Mouse (Mus musculus) thymus, adult 2 months (tissue): ENCODE measurements around the gene Tmem198b. TPM values are rescaled to one million over a fixed set of nuclear protein-coding genes. Genes with fewer than 3 reads are reported as not detected.

Experiments used
- DNase-seq: peaks from one replicate; pipeline ENCODE4 v3.0.0; 2021
- H3K27ac ChIP-seq: fragments of 200-500 bp; 2 replicates; pipeline ENCODE4 v1.5.1; 2012; ENCODE audit warnings: low read length, control low read depth; ENCODE audit not compliant: control insufficient read depth, insufficient read depth
- H3K27me3 ChIP-seq: fragments of 200-500 bp; 2 replicates; pipeline ENCODE4 v1.6.1; 2012; ENCODE audit warnings: mild to moderate bottlenecking, low read length, moderate library complexity, mixed read lengths; ENCODE audit not compliant: control insufficient read depth, insufficient read depth
- H3K36me3 ChIP-seq: fragments of 200-500 bp; 2 replicates; pipeline ENCODE4 v1.6.1; 2012; ENCODE audit warnings: mild to moderate bottlenecking, low read length, moderate library complexity; ENCODE audit not compliant: control insufficient read depth, insufficient read depth
- H3K4me1 ChIP-seq: fragments of 200-500 bp; replicated peaks from 2 replicates; pipeline ENCODE4 v1.6.1; 2012; ENCODE audit warnings: low read length; ENCODE audit not compliant: control insufficient read depth, insufficient read depth
- H3K4me3 ChIP-seq: fragments of 200-500 bp; 2 replicates; pipeline ENCODE4 v1.5.1; 2012; ENCODE audit warnings: mild to moderate bottlenecking, low read length, control low read depth, moderate library complexity; ENCODE audit not compliant: control insufficient read depth, insufficient read depth
- CTCF ChIP-seq: fragments of 200-500 bp; IDR thresholded peaks from 2 replicates; pipeline ENCODE4 v1.5.1; 2012; ENCODE audit warnings: mild to moderate bottlenecking, control low read depth, low read length, moderate library complexity, borderline replicate concordance; ENCODE audit not compliant: control insufficient read depth, poor library complexity, insufficient read depth; ENCODE audit errors: extremely low read depth
- POLR2A ChIP-seq: fragments of 200-500 bp; IDR thresholded peaks from 2 replicates; pipeline ENCODE4 v1.6.1; 2012; ENCODE audit warnings: mild to moderate bottlenecking, low read length, control low read depth, moderate library complexity; ENCODE audit not compliant: control insufficient read depth, poor library complexity, insufficient read depth; ENCODE audit errors: extremely low read depth
- whole genome bisulfite sequencing: fragments of 180-500 bp; shearing (Covaris S2); methylation state at CpG from one replicate; pipeline ENCODE4 v1.1.7; 2018; 5-methylcytosine and 5-hydroxymethylcytosine counted together
- polyA plus RNA-seq: library from polyadenylated mRNA; depleted of rRNA; stranded (reverse); fragments of >200 nt; gene quantifications from 2 replicates; pipeline ENCODE4 v1.2.3, GENCODE M21; 2012

Gene Tmem198b
- polyA plus RNA-seq, 1 experiment: 20.5 TPM

- peaks cover 38% of the 10 kb centered on the region for H3K36me3 ChIP-seq
- peaks cover 6% of the 10 kb centered on the region for H3K4me1 ChIP-seq
- TF ChIP-seq POLR2A (no peak), CTCF (no peak)
- DNase-seq: no peak
- H3K27ac ChIP-seq: no peak overlapping the region
- over 99% methylated on average over 4 of the region's 4 CpGs for WGBS
- H3K27me3 ChIP-seq: no peaks in the 10 kb centered on the region
- no peak overlapping the region for H3K4me3 ChIP-seq
Measured at GRCm38 (mm10) chr10:128820217-128820616, 16.0 kb upstream of the Tmem198b start.

- Histone ChIP-seq H3K36me3 (peaks cover 53% of the 10 kb centered on the region), H3K4me1 (peaks cover 6% of the 10 kb centered on the region), H3K27ac (no peak within 1 kb of the TSS), H3K27me3 (no peaks in the 10 kb centered on the region), H3K4me3 (no peak within 1 kb of the TSS)
- 94% methylated on average over 13 of the region's 13 CpGs for WGBS
- DNase-seq: no peak
- TF ChIP-seq CTCF (no peak), POLR2A (no peak)
Measured at GRCm38 (mm10) chr10:128817033-128817432, 12.9 kb upstream of the Tmem198b start, which contains the start of gene Sarnp. Sarnp (plus strand) TSS chr10:128817333.

GRCm38 (mm10) chr10:128807018-128807417, 2.8 kb upstream of the Tmem198b start:
- H3K27me3 ChIP-seq: no peaks in the 10 kb centered on the region
- TF ChIP-seq POLR2A (no peak), CTCF (no peak)
- H3K4me1 ChIP-seq: peaks cover 30% of the 10 kb centered on the region
- no peak for DNase-seq
- no peaks in the 10 kb centered on the region for H3K36me3 ChIP-seq
- 0 out of 2 replicates have a peak overlapping the region, but pooled peaks have one; percentile 3 for H3K4me3 ChIP-seq
- 95% methylated on average over 8 of the region's 8 CpGs for WGBS
- H3K27ac ChIP-seq: no peak overlapping the region

DNA sequence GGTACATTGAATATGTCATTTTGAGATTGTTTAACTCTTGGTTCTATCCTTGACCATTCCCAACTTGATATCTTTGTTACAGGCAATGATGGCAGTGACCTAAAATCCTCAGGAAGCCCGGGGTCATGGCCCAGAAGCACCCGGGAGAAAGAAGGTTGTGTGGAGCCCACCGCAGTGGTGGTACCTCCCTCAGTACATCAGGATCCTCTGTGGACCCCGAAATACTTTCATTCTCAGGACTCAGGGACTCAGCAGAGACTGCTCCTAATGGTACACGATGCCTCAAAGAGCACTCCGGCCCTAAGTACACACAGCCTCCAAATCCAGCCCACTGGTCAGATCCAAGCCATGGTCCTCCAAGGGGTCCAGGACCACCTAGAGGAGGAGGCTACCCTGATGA, 1.9 kb upstream of the Tmem198b start:
- WGBS: 48% methylated on average over 6 of the region's 6 CpGs
- H3K27ac ChIP-seq: peak overlapping the region; percentile 14; the same call in 1 of the 2 replicates
- no peaks in the 10 kb centered on the region for H3K27me3 ChIP-seq
- peak overlapping the region; percentile 38 for H3K4me3 ChIP-seq
- TF ChIP-seq CTCF (no peak), POLR2A (no peak)
- no peaks in the 10 kb centered on the region for H3K36me3 ChIP-seq
- H3K4me1 ChIP-seq: peaks cover 30% of the 10 kb centered on the region
- DNase-seq: peak; percentile 25

- H3K36me3 ChIP-seq: no peaks in the 10 kb centered on the region
- peak; percentile 65; the same call in 1 of the 2 replicates for TF ChIP-seq CTCF
- TF ChIP-seq POLR2A: peak; percentile 77
- peak; percentile 95 for DNase-seq
- under 1% methylated on average over 70 of the region's 70 CpGs for WGBS
- peak overlapping the region; percentile 80 for H3K4me3 ChIP-seq
- peak overlapping the region; percentile 79 for H3K27ac ChIP-seq
- H3K27me3 ChIP-seq: no peaks in the 10 kb centered on the region
- H3K4me1 ChIP-seq: peaks cover 30% of the 10 kb centered on the region
Measured at GRCm38 (mm10) chr10:128805092-128806000, 1.2 kb upstream of the Tmem198b start.

DNA sequence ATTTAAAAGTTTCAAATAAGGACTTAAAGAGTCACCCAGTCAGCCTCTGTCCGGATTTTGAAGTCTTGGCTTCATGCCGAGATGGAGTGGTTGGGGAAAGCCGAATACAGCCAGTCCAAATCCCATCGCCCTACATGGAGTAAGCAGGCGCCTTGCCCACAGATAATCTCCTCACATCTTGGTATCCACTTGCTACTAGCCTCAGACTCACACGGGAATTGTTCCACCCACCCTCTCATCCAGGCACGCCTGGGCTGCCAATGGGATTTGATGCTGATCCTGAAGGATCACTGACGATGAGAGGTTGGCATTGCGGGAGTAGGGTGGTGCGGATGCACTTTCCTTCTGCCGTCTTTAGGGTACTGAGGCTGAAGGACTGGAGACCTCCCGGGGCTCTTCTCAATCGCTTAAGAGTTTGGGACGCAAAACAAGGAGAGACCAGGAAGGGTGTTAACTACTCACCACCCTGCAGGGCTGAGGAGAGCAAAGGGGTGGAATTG, 349 bp downstream of the Tmem198b start, which contains the start of gene Dnajc14:
TSS of gene Dnajc14 (plus strand) at position 292 of the 500 bp plus-strand sequence.
- Histone ChIP-seq H3K27ac (peak within 1 kb of the TSS; percentile 79), H3K4me3 (peak within 1 kb of the TSS; percentile 80), H3K4me1 (peaks cover 28% of the 10 kb centered on the region), H3K36me3 (no peaks in the 10 kb centered on the region), H3K27me3 (no peaks in the 10 kb centered on the region)
- WGBS: 8% methylated on average over 14 of the region's 14 CpGs
- no peak for TF ChIP-seq POLR2A
- TF ChIP-seq CTCF: no peak
- DNase-seq: peak; percentile 28

GRCm38 (mm10) chr10:128803361-128803760, 809 bp downstream of the Tmem198b start:
- no peaks in the 10 kb centered on the region for H3K27me3 ChIP-seq
- no peak for DNase-seq
- no peak for TF ChIP-seq POLR2A
- no peak for TF ChIP-seq CTCF
- H3K36me3 ChIP-seq: no peaks in the 10 kb centered on the region
- H3K27ac ChIP-seq: no peak overlapping the region
- H3K4me1 ChIP-seq: peaks cover 26% of the 10 kb centered on the region
- WGBS: 13% methylated on average over 6 of the region's 6 CpGs
- no peak overlapping the region for H3K4me3 ChIP-seq
